Mouse (Mus musculus) megakaryocyte, embryonic 14.5 days (primary cell): ENCODE measurements around the gene Trpv1.

Experiments used
- FLI1 ChIP-seq: IDR thresholded peaks from 2 replicates; pipeline ENCODE4 v1.6.1; 2012; ENCODE audit warnings: low read length, inconsistent platforms, mixed read lengths
- GATA1 ChIP-seq: IDR thresholded peaks from 3 replicates; pipeline ENCODE4 v1.6.1; 2012; ENCODE audit warnings: mixed read lengths, low read length, inconsistent platforms, borderline replicate concordance

GRCm38 (mm10) chr11:73236731-73237130, 2.6 kb downstream of the Trpv1 start:
- TF ChIP-seq GATA1 = no peak
- TF ChIP-seq FLI1 = no peak
